Mouse (Mus musculus): Measurements from ENCODE around the gene Speer4c. TPM values are rescaled to one million over a fixed set of nuclear protein-coding genes. Genes with fewer than 3 reads are reported as not detected.
"Not testable (repeated sequence)": the region's sequence is repeated elsewhere in the genome, so short reads cannot be mapped to it uniquely, and the experiment has no call there.

Gene Speer4c
- polyA plus RNA-seq (2015; fragmentation: Nextera tagmentation; extraction: Ambion mirVana), result not detected in 2 replicates

GRCm38 (mm10) chr5:15714171-15714570, at the start of gene Speer4c:
Speer4c (minus strand) TSS chr5:15714271.
- H3K27ac ChIP-seq (ENCODE audit: low read depth, low read length); H3K27me3 ChIP-seq (replicated peaks; ENCODE audit: control insufficient read depth, insufficient read depth, low read length); H3K4me1 ChIP-seq (replicated peaks; ENCODE audit: control insufficient read depth, insufficient read depth, low read length); ATAC-seq; H3K9me3 ChIP-seq (ENCODE audit: control insufficient read depth); H3K9ac ChIP-seq (ENCODE audit: low read depth, low read length); H3K36me3 ChIP-seq (ENCODE audit: control insufficient read depth, insufficient read depth); H3K4me2 ChIP-seq (replicated peaks; ENCODE audit: low read depth); H3K4me3 ChIP-seq (ENCODE audit: low read depth, low read length): not testable (repeated sequence)

GRCm38 (mm10) chr5:15747478-15748255, 33.6 kb upstream of the Speer4c start:
- no peaks in the 10 kb centered on the region for H3K9me3 ChIP-seq (ENCODE audit: control insufficient read depth)
- no peaks in the 10 kb centered on the region for H3K4me1 ChIP-seq (replicated peaks; ENCODE audit: control insufficient read depth, insufficient read depth, low read length)
- no peaks in the 10 kb centered on the region for H3K27me3 ChIP-seq (replicated peaks; ENCODE audit: control insufficient read depth, insufficient read depth, low read length)
- H3K4me2 ChIP-seq (replicated peaks; ENCODE audit: low read depth), result no peak overlapping the region
- no peak for ATAC-seq
- no peak overlapping the region for H3K27ac ChIP-seq (ENCODE audit: low read depth, low read length)
- no peaks in the 10 kb centered on the region for H3K36me3 ChIP-seq (ENCODE audit: control insufficient read depth, insufficient read depth)
- 83% methylated on average over 4 of the region's 4 CpGs for WGBS
- no peak for TF ChIP-seq CTCF (IDR thresholded peaks at IDR 0.05; ENCODE audit: low read depth)
- no peak overlapping the region for H3K4me3 ChIP-seq (ENCODE audit: low read depth, low read length)
- H3K9ac ChIP-seq (ENCODE audit: low read depth, low read length), result no peak overlapping the region

- 34% methylated on average over 3 of the region's 3 CpGs for WGBS
- H3K27me3 ChIP-seq (replicated peaks; ENCODE audit: control insufficient read depth, insufficient read depth, low read length), result no peaks in the 10 kb centered on the region
- ATAC-seq, result peak; percentile 94
- H3K36me3 ChIP-seq (ENCODE audit: control insufficient read depth, insufficient read depth), result no peaks in the 10 kb centered on the region
- no peak for TF ChIP-seq CTCF (IDR thresholded peaks at IDR 0.05; ENCODE audit: low read depth)
- no peak overlapping the region for H3K4me2 ChIP-seq (replicated peaks; ENCODE audit: low read depth)
- no peak overlapping the region for H3K4me3 ChIP-seq (ENCODE audit: low read depth, low read length)
- no peak overlapping the region for H3K27ac ChIP-seq (ENCODE audit: low read depth, low read length)
- H3K9ac ChIP-seq (ENCODE audit: low read depth, low read length), result no peak overlapping the region
- no peaks in the 10 kb centered on the region for H3K9me3 ChIP-seq (ENCODE audit: control insufficient read depth)
- no peaks in the 10 kb centered on the region for H3K4me1 ChIP-seq (replicated peaks; ENCODE audit: control insufficient read depth, insufficient read depth, low read length)
Measured at GRCm38 (mm10) chr5:15734097-15734867, 20.2 kb upstream of the Speer4c start.

- not testable (repeated sequence) for H3K4me2 ChIP-seq (replicated peaks; ENCODE audit: low read depth); H3K4me1 ChIP-seq (replicated peaks; ENCODE audit: control insufficient read depth, insufficient read depth, low read length); ATAC-seq; H3K9ac ChIP-seq (ENCODE audit: low read depth, low read length); H3K27me3 ChIP-seq (replicated peaks; ENCODE audit: control insufficient read depth, insufficient read depth, low read length); H3K36me3 ChIP-seq (ENCODE audit: control insufficient read depth, insufficient read depth); H3K4me3 ChIP-seq (ENCODE audit: low read depth, low read length); H3K27ac ChIP-seq (ENCODE audit: low read depth, low read length); H3K9me3 ChIP-seq (ENCODE audit: control insufficient read depth)
- TF ChIP-seq CTCF (IDR thresholded peaks at IDR 0.05; ENCODE audit: low read depth), result peak; percentile 41
- WGBS, result 23% methylated on average over 5 of the region's 5 CpGs
Measured at GRCm38 (mm10) chr5:15702891-15703290, 11.2 kb downstream of the Speer4c start.

- not testable (repeated sequence) for H3K9ac ChIP-seq (ENCODE audit: low read depth, low read length); H3K4me2 ChIP-seq (replicated peaks; ENCODE audit: low read depth); H3K27me3 ChIP-seq (replicated peaks; ENCODE audit: control insufficient read depth, insufficient read depth, low read length); H3K4me3 ChIP-seq (ENCODE audit: low read depth, low read length); H3K4me1 ChIP-seq (replicated peaks; ENCODE audit: control insufficient read depth, insufficient read depth, low read length); H3K9me3 ChIP-seq (ENCODE audit: control insufficient read depth); ATAC-seq; H3K36me3 ChIP-seq (ENCODE audit: control insufficient read depth, insufficient read depth); H3K27ac ChIP-seq (ENCODE audit: low read depth, low read length)
- WGBS, result 44% methylated on average over 2 of the region's 2 CpGs
Measured at GRCm38 (mm10) chr5:15697719-15698118, 16.4 kb downstream of the Speer4c start.

GRCm38 (mm10) chr5:15691849-15692248, 22.2 kb downstream of the Speer4c start:
- not testable (repeated sequence) for H3K9me3 ChIP-seq (ENCODE audit: control insufficient read depth); H3K27me3 ChIP-seq (replicated peaks; ENCODE audit: control insufficient read depth, insufficient read depth, low read length); H3K4me3 ChIP-seq (ENCODE audit: low read depth, low read length); H3K4me1 ChIP-seq (replicated peaks; ENCODE audit: control insufficient read depth, insufficient read depth, low read length); H3K9ac ChIP-seq (ENCODE audit: low read depth, low read length); ATAC-seq; H3K36me3 ChIP-seq (ENCODE audit: control insufficient read depth, insufficient read depth); H3K4me2 ChIP-seq (replicated peaks; ENCODE audit: low read depth); H3K27ac ChIP-seq (ENCODE audit: low read depth, low read length)
- WGBS, result 82% methylated on average over 4 of the region's 4 CpGs

GRCm38 (mm10) chr5:15690822-15691221, 23.2 kb downstream of the Speer4c start:
- H3K4me2 ChIP-seq (replicated peaks; ENCODE audit: low read depth), result not testable (repeated sequence)

GRCm38 (mm10) chr5:15689659-15690213, 24.3 kb downstream of the Speer4c start:
- H3K27me3 ChIP-seq (replicated peaks; ENCODE audit: control insufficient read depth, insufficient read depth, low read length); H3K4me3 ChIP-seq (ENCODE audit: low read depth, low read length); H3K9me3 ChIP-seq (ENCODE audit: control insufficient read depth); H3K36me3 ChIP-seq (ENCODE audit: control insufficient read depth, insufficient read depth); H3K4me1 ChIP-seq (replicated peaks; ENCODE audit: control insufficient read depth, insufficient read depth, low read length); H3K9ac ChIP-seq (ENCODE audit: low read depth, low read length); H3K27ac ChIP-seq (ENCODE audit: low read depth, low read length); H3K4me2 ChIP-seq (replicated peaks; ENCODE audit: low read depth): not testable (repeated sequence)
- 71% methylated on average over 6 of the region's 6 CpGs for WGBS
- ATAC-seq, result peak; percentile 82

More at GRCm38 (mm10) chr5:15690822-15691221, 23.2 kb downstream of the Speer4c start:
- 71% methylated on average over 4 of the region's 4 CpGs for WGBS
- not testable (repeated sequence) for H3K36me3 ChIP-seq (ENCODE audit: control insufficient read depth, insufficient read depth); H3K4me1 ChIP-seq (replicated peaks; ENCODE audit: control insufficient read depth, insufficient read depth, low read length); H3K4me3 ChIP-seq (ENCODE audit: low read depth, low read length); H3K9ac ChIP-seq (ENCODE audit: low read depth, low read length); H3K9me3 ChIP-seq (ENCODE audit: control insufficient read depth); H3K27me3 ChIP-seq (replicated peaks; ENCODE audit: control insufficient read depth, insufficient read depth, low read length); H3K27ac ChIP-seq (ENCODE audit: low read depth, low read length)
- peak; percentile 7; the same call in 1 of the 2 replicates for ATAC-seq
